ENCODE assay signal across 12 mouse cellular contexts in the genomic region with DNA sequence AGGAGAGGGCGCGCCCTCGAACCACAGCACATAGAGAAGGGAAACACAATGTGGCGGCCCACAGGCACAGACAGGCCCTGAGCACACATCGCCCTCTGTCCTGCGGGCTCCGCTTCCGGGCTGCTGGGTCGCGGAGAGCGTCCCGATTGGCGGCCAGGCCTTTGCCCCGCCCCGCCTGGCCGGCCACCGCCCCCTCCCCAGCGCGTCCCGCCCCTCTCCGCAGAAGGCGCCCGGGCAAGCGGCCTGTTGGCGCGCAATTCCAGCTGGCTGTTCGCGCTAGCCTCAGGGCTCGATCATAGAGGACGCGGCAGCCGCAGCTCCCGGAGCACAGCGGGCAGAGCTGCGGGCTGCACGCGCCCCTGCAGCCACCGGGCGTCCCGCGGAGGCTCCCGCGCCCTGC.
DNase-seq lines count a peak whose midpoint lies in the region; ATAC-seq lines count a peak whose summit lies in the region.
"Had no signal": no experiment of that assay in that cellular context is flagged by ENCODE, and none has a peak within 500 bp of the region (broad histone marks: within the 10 kb centered on the region; RNA-seq: fewer than 3 reads in every experiment).

No protein-coding gene starts in this region.

- ATAC-seq in erythroblast, adult 5-6 weeks (replicated peaks; ENCODE audit: low FRiP score, poor library complexity, severe bottlenecking) = no peak
- ATAC-seq: forebrain, embryonic 15.5 days had no signal

- DNase-seq in adrenal gland, postnatal 10 days = peak; percentile 13
- DNase-seq in adrenal gland, adult 8-10 months = no peak
- peak; percentile 31 for DNase-seq in kidney, postnatal 10 days
- DNase-seq in kidney, adult 18-20 months = no peak
- peak; percentile 2 to 15 for DNase-seq in B cell, adult 2 months
- peak; percentile 33 for DNase-seq in forelimb bud, embryonic 11.5 days (ENCODE audit: low read depth, low spot score)
- DNase-seq in left cerebral cortex, adult 8-10 months (ENCODE audit: low spot score in 2 of 2) = no peak
- DNase-seq: cerebellum, adult 9-11 months; kidney, adult 9 months; right cerebral cortex, postnatal 25 days had no signal

Comparison
In these comparisons a context has a peak if more than half of its experiments do, and no peak if none do; other contexts are left out.
1. DNase-seq: peak in adrenal gland, postnatal 10 days (single experiment), kidney, postnatal 10 days (single experiment), B cell, adult 2 months (2 of 2) and forelimb bud, embryonic 11.5 days (single experiment); none in adrenal gland, adult 8-10 months (single experiment), kidney, adult 18-20 months (single experiment) and left cerebral cortex, adult 8-10 months (0 of 2).